Mouse (Mus musculus) ovary, postnatal 10 days (tissue): ENCODE results near the gene B3gat3.
A peak's percentile ranks its signal among the peaks of the same experiment; 100 is the strongest.

Experiments used
- DNase-seq: peaks from one replicate; pipeline ENCODE4 v3.0.0; 2022; ENCODE audit warnings: low spot score

B3gat3 gene

GRCm38 (mm10) chr19:8897865-8898495 is 22.2 kb upstream of the B3gat3 start, which contains the start of gene Ganab:
Gene Ganab (plus strand): TSS chr19:8898071.
- peak; percentile 89 for DNase-seq

- no peak for DNase-seq
Observed at GRCm38 (mm10) chr19:8898576-8898975, 21.6 kb upstream of the B3gat3 start.

- no peak for DNase-seq
Observed at GRCm38 (mm10) chr19:8899079-8899478, 21.1 kb upstream of the B3gat3 start.

GRCm38 (mm10) chr19:8903412-8903811 is 16.8 kb upstream of the B3gat3 start:
- DNase-seq = no peak

DNA sequence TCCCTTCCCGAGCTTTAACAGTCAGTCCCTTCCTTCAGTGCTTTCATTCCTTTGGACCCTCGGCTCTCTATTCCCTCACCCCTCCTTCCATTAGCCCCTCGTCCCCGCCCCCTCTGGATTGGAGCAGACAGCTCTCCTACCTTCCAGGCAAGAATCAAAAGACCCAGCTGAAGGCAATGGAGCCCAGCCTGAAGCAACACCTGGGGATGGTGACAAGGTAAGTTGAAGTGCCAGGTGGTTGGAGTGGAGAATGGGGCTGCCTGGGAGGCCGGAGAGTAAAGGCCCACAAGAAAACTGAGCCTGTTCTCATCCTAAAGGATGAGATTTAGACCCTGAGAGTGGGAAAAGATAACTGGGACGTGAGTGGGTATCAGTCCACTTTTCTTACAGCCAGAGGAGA is 11.6 kb upstream of the B3gat3 start:
- DNase-seq = no peak

DNA sequence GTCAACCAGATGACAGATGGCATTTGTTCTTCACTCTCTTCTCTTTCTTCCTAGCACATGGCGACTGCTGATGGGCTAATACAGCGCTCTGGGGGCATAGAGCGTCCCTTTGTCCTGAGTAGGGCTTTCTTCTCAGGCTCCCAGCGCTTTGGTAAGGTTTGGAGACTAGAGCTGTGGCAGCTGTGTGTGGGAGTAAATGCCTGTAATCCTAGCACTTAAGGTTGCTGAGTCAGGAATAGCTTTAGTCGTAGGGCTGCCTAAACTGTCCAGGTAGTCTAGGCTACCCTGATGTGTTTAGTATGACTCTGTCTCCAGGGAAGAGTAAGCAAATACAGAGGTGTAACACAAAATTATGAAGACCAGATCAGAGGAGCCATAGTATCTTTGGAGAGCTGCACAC is 8.4 kb upstream of the B3gat3 start:
- DNase-seq = no peak

GRCm38 (mm10) chr19:8914212-8914611 is 6.0 kb upstream of the B3gat3 start:
- no peak for DNase-seq

- DNase-seq = no peak
Observed at GRCm38 (mm10) chr19:8919000-8919399, 1.2 kb upstream of the B3gat3 start.

DNA sequence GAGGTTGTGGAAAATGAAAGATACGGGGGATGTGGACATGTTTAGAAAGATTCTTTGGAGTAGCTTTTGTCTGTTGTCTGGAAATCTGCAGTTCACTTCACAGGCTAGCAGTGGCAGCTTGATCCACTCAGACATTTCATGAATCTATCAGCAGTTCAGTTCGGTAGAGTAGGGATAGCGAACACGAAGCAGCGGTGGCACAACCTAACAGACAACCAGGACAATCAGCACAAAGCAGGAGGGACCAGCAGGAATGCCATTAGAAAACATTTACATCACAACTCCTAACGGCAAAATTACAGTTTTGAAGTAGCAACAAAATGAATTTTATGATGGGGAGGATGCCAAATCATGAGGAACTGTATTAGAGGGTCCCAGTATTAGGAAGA is 496 bp upstream of the B3gat3 start:
- DNase-seq = no peak

DNA sequence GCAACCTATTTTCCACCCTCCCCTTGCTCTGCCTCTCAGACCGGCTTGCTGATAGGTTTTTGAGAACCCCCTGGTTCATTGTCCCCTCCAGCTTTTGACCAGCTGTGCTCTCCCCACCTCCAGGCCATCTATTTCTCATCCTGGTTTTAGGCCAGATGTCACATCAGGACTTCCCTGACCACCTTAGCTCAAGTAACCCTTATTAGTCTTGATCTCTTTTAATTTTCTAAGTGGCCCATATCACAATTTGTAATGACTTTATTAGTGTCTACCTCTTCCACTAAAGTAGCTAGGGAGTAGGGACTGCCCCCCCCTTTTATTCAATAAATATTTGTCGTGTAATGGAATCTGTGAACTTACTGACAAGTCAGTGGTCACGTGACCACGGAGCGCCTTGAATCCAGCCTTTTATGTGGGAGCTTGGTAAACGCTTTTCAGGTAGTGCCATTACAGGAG is 690 bp downstream of the B3gat3 start:
- DNase-seq = no peak

- no peak for DNase-seq
Observed at GRCm38 (mm10) chr19:8921741-8922140, 1.6 kb downstream of the B3gat3 start.

DNA sequence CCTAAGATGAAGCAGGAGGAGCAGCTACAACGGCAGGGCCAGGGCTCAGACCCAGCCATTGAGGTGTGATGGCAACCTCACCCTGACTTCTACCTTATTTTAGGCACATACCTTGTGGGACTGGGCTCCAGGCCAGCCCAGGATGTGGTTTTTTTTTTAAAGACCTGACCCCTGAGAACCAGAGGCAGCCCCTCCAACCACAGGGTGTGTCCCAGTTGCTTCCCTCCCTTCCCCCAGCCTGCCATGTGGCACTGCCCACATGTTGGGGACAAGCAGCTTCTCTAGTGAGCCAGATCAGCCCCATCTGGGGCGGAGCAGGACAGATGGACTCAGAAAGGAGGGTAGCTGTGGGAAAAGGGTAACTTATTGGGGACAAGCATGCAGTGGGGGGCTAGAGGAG is 6.6 kb downstream of the B3gat3 start:
- DNase-seq = no peak

- no peak for DNase-seq
Observed at GRCm38 (mm10) chr19:8927891-8928525, 7.8 kb downstream of the B3gat3 start.

DNA sequence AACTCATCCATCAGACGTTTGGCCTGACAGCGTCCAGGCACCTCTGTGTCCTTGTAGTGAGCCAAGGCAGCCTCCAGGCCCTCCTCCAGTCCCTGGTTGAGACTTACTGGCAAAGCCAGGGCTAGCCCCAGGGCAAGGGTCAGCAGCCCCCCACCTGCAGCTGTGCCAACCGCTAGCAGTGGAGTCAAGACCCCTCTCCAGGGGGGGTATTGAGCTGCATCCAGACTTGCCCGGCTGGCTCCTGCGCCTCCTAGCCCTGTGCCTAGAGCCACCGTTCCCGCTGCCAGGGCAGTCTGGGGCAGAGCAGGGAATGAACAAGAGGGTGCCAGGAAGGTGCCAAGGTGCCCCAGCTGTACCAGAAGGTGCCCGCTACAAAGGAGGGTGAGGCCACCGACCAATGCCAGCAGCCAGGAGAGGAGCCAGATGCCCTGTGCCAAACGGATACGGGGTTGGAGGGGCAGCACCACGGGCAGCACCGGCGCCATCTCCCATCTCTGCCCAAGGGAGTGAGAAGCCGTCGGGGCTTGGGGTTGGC is 8.6 kb downstream of the B3gat3 start:
- no peak for DNase-seq

DNA sequence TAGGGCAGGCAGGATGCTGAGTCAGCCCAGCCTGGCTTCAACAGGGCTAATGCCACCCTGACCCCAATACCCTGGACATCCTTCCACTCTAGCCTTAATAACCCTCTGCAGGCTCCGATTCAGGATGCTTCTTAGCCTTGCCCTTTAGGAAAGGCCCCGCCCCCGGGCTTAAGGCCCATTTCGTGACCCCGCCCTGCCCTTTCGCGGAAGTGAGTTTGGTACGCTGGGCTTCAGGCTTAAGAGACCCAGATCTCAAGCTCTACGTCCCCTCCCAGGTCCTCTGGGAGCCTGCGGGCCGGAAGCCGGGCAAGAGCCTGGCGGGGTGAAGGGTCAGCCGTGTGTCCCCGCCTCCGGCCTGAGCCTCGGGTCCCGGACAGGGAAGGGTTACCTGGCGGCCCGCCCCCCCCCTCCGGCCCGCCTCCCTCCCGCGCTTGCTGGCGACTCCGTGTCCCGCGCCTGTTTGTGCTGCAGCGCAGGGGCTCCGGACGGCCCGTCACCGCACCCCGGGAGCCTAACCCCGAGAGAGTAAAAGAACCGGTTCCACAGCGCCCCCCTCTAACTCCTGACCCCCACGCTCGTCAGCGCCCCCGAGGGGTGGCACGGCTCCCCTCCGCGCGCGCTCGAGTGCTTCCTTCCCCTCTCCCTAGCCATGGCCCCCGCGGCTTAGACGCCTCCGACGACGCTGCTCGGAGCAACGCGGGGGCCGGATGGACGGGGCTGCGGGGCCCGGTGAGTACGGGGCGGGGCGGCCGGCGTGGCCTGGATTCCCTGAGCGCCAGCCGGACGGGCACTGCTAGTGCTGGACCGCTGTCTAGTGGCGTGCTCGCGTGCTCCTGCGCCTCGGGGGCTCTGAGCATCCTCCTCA is 9.3 kb downstream of the B3gat3 start, which contains the start of the genes Rom1 and Eml3:
Gene Rom1, minus strand, starts transcription at position 133 of the 865 bp plus-strand sequence.
Gene Eml3, plus strand, starts transcription at position 329 of the 865 bp plus-strand sequence.
- DNase-seq = peak; percentile 80

DNA sequence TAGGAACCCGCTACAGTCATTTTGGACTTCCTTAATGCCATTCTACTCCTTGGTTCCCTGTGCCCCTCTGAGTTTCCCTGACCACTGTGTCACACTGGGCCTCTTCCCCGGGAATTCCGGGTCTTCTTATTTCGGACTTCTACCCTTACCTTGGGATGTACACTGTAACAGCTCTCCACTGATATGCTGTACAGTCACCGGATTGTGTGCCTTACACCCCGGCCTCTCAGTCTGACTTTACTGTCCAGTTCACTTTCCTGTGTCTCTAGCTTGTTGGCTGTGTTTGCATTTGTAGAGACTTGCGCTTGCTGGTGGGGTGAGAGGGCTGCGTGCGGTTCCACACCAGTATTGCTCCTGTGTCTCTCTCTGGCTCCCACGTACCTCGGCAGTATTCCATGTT is 9.9 kb downstream of the B3gat3 start:
- no peak for DNase-seq

DNA sequence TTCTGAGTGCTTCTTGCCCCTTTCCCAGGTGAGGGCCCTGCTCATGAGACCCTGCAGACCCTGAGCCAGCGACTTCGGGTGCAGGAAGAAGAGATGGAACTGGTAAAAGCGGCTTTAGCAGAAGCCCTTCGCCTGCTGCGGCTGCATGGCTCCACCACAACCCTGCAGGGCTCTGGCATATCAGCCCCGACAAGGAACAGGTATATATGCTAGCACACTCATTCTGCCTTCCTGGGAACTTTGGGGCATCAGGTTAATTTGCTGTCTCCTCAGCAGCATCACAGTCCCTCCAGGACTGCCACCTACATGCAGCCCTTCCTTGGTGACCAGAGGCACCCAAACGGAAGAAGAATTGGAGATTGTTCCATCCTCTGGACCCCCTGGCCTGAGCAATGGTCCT is 10.6 kb downstream of the B3gat3 start:
- DNase-seq = no peak

GRCm38 (mm10) chr19:8936736-8937135 is 16.6 kb downstream of the B3gat3 start:
- DNase-seq = no peak

DNA sequence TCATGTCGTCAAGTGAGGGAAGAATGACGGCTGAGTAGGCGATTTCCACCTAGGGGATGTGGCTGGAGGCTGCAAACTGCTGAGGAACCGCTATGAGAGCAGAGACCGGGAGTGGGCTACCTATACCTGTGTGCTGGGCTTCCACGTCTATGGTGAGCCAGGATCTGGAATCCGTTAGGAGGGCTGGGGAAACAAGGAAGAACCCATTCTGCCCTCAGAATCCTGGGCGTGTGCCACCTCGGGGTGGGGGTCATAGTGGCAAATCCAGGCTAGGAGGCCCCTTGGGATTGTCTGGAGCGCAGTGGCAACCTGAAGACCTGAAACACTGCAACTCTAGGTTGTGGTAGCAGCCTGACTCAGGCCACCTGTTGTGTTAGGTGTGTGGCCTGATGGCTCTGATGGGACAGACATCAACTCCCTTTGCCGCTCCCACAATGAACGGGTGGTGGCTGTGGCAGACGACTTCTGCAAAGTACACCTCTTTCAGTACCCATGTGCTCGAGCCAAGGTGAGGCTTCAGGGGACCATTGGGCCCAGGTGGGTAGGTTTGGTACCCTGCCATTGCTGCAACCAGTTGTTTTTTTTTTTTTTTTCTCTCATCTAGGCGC is 20.5 kb downstream of the B3gat3 start:
- no peak for DNase-seq

- no peak for DNase-seq
Observed at GRCm38 (mm10) chr19:8941136-8941514, 21.0 kb downstream of the B3gat3 start.

- peak; percentile 92 for DNase-seq
Observed at GRCm38 (mm10) chr19:8941515-8942217, 21.5 kb downstream of the B3gat3 start, which contains the start of gene Mta2. Gene Mta2 (plus strand): TSS chr19:8941875.
